Mouse (Mus musculus) lung, embryonic 15.5 days (tissue): ENCODE measurements at regions not wholly inside any gene's neighbourhood (a gene's known extent, or its start where the extent isn't known, plus 50 kb on each side); places are given as distances from the start of the nearest gene placed in this dataset.

Source experiments
- ATAC-seq: fragments of 200-750 bp; cut with Nextera tagmentation; 2 replicates; pipeline ENCODE4 v1.8.0; 2017; ENCODE audit warnings: moderate number of reproducible peaks, borderline replicate concordance; ENCODE audit not compliant: low FRiP score, low TSS enrichment; ENCODE audit errors: extremely low read depth
- H3K27ac ChIP-seq: fragments of 300-500 bp; sonication (generic); 2 replicates; pipeline ENCODE4 v1.5.1; 2015; ENCODE audit warnings: moderate library complexity, mild to moderate bottlenecking, inconsistent platforms
- H3K27me3 ChIP-seq: fragments of 300-500 bp; sonication (generic); 2 replicates; pipeline ENCODE4 v1.6.1; 2015; ENCODE audit warnings: inconsistent platforms
- H3K36me3 ChIP-seq: fragments of 300-500 bp; sonication (generic); 2 replicates; pipeline ENCODE4 v1.6.1; 2015; ENCODE audit warnings: inconsistent platforms
- H3K4me1 ChIP-seq: fragments of 300-500 bp; sonication (generic); 2 replicates; pipeline ENCODE4 v1.6.1; 2015; ENCODE audit warnings: inconsistent platforms
- H3K4me2 ChIP-seq: fragments of 300-500 bp; sonication (generic); 2 replicates; pipeline ENCODE4 v1.6.1; 2015; ENCODE audit warnings: inconsistent platforms, mild to moderate bottlenecking, moderate library complexity
- H3K4me3 ChIP-seq: fragments of 300-500 bp; sonication (generic); 2 replicates; pipeline ENCODE4 v1.5.1; 2015; ENCODE audit warnings: mild to moderate bottlenecking, inconsistent platforms
- H3K9ac ChIP-seq: fragments of 300-500 bp; sonication (generic); 2 replicates; pipeline ENCODE4 v1.6.1; 2015; ENCODE audit warnings: inconsistent platforms
- H3K9me3 ChIP-seq: fragments of 300-500 bp; sonication (generic); 2 replicates; pipeline ENCODE4 v1.6.1; 2016; ENCODE audit warnings: inconsistent platforms
- WGBS: fragments of 180-500 bp; shearing (Covaris S2); methylation state at CpG from one replicate; pipeline ENCODE4 v1.1.7; 2015; 5-methylcytosine and 5-hydroxymethylcytosine counted together

DNA sequence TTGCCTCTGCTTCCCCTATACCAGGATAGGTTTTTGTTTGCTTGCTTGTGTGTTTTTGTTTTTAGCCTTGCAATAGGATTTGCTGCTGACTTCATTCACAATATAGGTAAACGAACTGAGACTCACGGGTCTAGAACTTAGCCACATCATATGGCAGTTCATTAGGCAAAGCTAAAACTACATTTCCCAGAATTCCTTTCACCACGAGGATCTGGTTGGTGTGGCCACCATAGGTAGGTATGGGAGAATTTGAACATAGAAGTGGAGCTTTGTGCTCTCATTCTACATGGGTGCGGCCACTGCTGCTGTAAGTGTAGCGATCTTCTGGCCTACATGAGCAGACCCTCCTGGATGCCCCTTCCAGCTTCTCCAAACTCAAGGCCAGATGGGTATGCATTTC, 108.8 kb downstream of the 3100002H09Rik start:
- ATAC-seq: no peak

DNA sequence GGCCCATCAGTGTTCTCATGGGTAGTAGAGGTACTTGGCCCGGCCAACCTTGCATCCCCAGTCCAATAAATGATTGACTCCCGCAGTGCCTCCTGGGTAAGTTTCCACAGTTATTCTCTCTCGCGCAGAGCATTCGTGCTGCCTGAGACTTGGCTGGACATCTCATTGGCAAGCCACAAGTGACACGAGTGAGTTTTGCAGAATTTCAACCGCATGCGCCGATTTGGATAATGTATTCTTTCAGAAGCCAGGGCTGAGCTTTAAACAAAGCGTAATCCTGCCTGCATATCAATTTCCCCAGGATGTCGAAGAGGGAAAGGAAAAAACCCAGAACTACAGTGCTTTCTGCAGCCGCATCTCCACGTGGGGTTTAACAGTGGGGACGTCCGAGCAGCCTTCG, 112.6 kb downstream of the 3100002H09Rik start:
- 55% methylated on average over 16 of the region's 16 CpGs for WGBS
- Histone ChIP-seq H3K4me3 (no peak overlapping the region), H3K36me3 (no peaks in the 10 kb centered on the region), H3K9me3 (no peaks in the 10 kb centered on the region), H3K4me2 (no peak overlapping the region), H3K4me1 (no peaks in the 10 kb centered on the region), H3K27ac (no peak overlapping the region), H3K27me3 (peaks cover 13% of the 10 kb centered on the region; the same call in 1 of the 2 replicates), H3K9ac (no peak overlapping the region)
- no peak for ATAC-seq

More for the DNA sequence above, 108.8 kb downstream of the 3100002H09Rik start:
- H3K4me2 ChIP-seq: no peak overlapping the region
- no peak overlapping the region for H3K27ac ChIP-seq
- no peaks in the 10 kb centered on the region for H3K9me3 ChIP-seq
- no peaks in the 10 kb centered on the region for H3K4me1 ChIP-seq
- 74% methylated on average over 5 of the region's 5 CpGs for WGBS
- no peaks in the 10 kb centered on the region for H3K36me3 ChIP-seq
- H3K27me3 ChIP-seq: peaks cover 7% of the 10 kb centered on the region; the same call in 1 of the 2 replicates
- no peak overlapping the region for H3K9ac ChIP-seq
- H3K4me3 ChIP-seq: no peak overlapping the region

GRCm38 (mm10) chr4:124485941-124486581, 124.5 kb downstream of the 3100002H09Rik start:
- Histone ChIP-seq H3K4me1 (0 out of 2 replicates have a peak, but pooled peaks cover 6% of the 10 kb centered on the region), H3K4me2 (no peak overlapping the region), H3K36me3 (no peaks in the 10 kb centered on the region), H3K9ac (no peak overlapping the region), H3K27me3 (peaks cover 55% of the 10 kb centered on the region), H3K4me3 (no peak overlapping the region), H3K27ac (no peak overlapping the region), H3K9me3 (no peaks in the 10 kb centered on the region)
- ATAC-seq: no peak
- WGBS: 12% methylated on average over 12 of the region's 12 CpGs

DNA sequence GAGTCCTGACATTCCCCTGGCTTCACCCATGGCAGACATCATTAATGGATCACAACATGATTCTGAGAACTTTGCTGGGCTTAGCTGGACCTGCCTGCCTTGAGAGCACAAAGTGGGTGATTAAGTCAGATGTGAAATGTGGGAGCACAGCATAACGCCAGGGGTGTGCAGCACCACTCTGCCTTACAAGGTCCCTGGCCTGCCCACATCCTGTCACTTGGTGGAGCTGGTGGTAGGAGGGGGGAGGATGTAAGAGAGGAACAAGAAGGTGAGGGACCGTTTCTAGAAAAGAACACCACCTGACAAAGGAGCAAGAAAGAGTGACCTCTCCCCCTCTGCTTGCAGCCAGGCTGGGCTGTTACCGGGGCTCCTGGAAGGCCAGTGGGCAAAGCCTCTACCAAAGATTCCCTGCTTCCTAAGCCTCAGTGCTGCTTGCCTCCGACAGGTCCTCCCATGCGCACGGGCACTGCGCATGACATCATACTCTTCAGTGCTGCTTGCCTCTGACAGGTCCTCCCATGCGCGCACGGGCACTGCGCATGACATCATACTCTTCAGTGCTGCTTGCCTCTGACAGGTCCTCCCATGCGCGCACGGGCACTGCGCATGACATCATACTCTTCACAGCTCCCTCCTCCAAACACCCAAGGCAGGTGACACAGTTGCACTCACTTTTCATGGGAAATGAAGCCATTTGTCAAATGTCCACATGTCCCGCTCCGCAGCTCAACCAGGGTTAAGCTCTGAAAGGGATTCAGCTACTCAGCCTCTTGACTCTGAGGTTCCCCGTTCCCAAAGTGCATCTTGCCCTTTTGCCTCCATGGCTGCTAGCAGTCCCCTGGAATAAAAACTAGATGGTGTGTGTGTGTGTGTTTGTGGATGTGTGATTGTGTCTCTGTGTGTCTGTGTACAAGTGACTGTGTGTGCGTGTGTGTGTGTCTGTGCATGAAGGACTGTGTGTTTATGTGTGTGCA, 125.7 kb downstream of the 3100002H09Rik start:
- Histone ChIP-seq H3K4me2 (no peak overlapping the region), H3K27me3 (peaks cover 63% of the 10 kb centered on the region), H3K4me3 (no peak overlapping the region), H3K9ac (no peak overlapping the region), H3K9me3 (no peaks in the 10 kb centered on the region), H3K27ac (no peak overlapping the region), H3K36me3 (no peaks in the 10 kb centered on the region), H3K4me1 (0 out of 2 replicates have a peak, but pooled peaks cover 6% of the 10 kb centered on the region)
- ATAC-seq: no peak
- 36% methylated on average over 19 of the region's 19 CpGs for WGBS

GRCm38 (mm10) chr4:124477870-124478301, 132.7 kb downstream of the 3100002H09Rik start:
- no peak for ATAC-seq
- Histone ChIP-seq H3K4me2 (0 out of 2 replicates have a peak overlapping the region, but pooled peaks have one; percentile 21), H3K9me3 (no peaks in the 10 kb centered on the region), H3K36me3 (no peaks in the 10 kb centered on the region), H3K27me3 (peaks cover 69% of the 10 kb centered on the region), H3K27ac (no peak overlapping the region), H3K4me1 (peaks cover 11% of the 10 kb centered on the region; the same call in 1 of the 2 replicates), H3K4me3 (no peak overlapping the region), H3K9ac (no peak overlapping the region)
- WGBS: 2% methylated on average over 22 of the region's 22 CpGs

DNA sequence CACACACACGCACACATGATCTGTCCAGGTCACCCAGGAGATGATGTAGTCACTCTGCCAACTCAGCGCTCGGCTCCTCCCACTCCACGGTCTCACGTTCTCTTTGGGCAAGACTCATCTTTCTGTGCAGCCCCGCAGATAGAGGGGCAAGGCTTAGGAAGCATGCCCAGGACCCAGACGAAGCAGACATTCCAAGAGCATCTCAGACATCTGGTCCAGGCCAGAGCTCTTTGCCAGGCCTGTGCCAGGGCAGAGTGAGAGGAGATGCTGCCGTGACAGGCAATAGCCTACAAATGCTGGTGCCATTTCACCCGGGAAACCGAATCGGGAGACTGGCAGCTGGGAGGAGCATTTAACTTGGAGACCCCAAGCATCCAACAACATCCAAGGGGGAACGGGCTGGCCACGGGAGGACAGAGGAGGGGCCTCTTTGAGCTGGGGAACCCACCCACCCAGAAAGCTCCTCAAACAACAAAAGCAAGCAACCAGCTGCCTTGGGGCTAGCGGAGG, 133.2 kb downstream of the 3100002H09Rik start:
- H3K9me3 ChIP-seq: no peaks in the 10 kb centered on the region
- 18% methylated on average over 14 of the region's 14 CpGs for WGBS
- H3K4me3 ChIP-seq: no peak overlapping the region
- H3K36me3 ChIP-seq: no peaks in the 10 kb centered on the region
- no peak overlapping the region for H3K9ac ChIP-seq
- H3K27me3 ChIP-seq: peaks cover 69% of the 10 kb centered on the region
- peaks cover 11% of the 10 kb centered on the region; the same call in 1 of the 2 replicates for H3K4me1 ChIP-seq
- ATAC-seq: peak; percentile 27; the same call in 1 of the 2 replicates
- no peak overlapping the region for H3K27ac ChIP-seq
- 0 out of 2 replicates have a peak overlapping the region, but pooled peaks have one; percentile 21 for H3K4me2 ChIP-seq

DNA sequence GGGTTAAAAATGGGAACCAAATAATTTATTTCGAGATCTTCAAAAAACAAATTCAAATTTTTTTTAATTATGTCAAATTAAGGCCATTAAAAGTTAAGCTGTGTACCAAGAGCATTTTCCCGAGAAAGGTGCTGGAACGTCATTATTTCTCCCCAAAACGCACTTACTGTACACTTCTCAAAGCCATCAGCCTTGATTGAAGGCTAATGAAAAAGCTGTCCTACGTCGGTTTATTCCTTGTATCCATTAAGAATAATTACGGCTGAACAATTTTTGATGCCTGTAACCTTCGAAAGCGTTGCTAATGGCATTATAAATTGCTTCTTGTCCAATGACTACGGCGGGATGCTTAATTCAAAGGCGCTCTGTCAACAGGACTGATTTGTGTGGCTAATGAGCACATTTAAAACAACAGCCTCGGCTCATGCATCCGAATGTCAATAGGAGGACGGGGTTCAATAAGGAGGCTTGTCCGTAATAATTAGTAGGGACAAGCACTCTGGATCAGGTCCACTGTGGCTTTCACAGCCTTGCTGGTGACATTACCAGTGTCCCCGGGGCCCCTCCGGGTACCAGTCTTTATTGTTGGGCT, 145.3 kb downstream of the 3100002H09Rik start:
- 85% methylated on average over 18 of the region's 18 CpGs for WGBS
- ATAC-seq: no peak
- Histone ChIP-seq H3K9ac (no peak overlapping the region), H3K9me3 (no peaks in the 10 kb centered on the region), H3K4me2 (no peak overlapping the region), H3K4me3 (no peak overlapping the region), H3K36me3 (no peaks in the 10 kb centered on the region), H3K27me3 (no peaks in the 10 kb centered on the region), H3K27ac (no peak overlapping the region), H3K4me1 (no peaks in the 10 kb centered on the region)

- Histone ChIP-seq H3K9me3 (no peaks in the 10 kb centered on the region), H3K4me2 (no peak overlapping the region), H3K27me3 (no peaks in the 10 kb centered on the region; the same call in 1 of the 2 replicates), H3K4me1 (no peaks in the 10 kb centered on the region), H3K4me3 (no peak overlapping the region), H3K9ac (no peak overlapping the region), H3K36me3 (no peaks in the 10 kb centered on the region), H3K27ac (no peak overlapping the region)
- 40% methylated on average over 14 of the region's 14 CpGs for WGBS
- ATAC-seq: no peak
Measured at GRCm38 (mm10) chr4:124455511-124456338, 154.9 kb downstream of the 3100002H09Rik start.

DNA sequence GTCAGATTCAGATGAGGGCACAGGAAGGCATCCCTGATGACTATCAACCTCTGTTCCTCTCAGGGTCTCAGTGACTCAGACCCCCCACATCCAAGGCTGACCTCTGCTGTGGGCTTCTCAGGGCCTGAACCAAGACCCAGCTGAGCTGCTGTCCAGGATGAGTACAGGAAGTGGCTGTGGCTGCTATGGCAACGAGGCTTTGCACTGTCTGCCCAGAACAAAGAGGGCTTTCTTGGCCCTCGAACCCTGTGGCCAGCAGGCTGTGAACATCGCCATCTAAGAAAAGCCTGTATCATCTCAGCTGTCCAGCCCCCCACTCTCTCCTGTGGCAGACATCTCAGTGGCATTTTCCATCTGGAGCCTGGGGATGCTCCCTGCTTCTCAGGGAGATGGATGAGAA, 159.5 kb downstream of the 3100002H09Rik start:
- H3K9ac ChIP-seq: no peak overlapping the region
- H3K36me3 ChIP-seq: no peaks in the 10 kb centered on the region
- no peak for ATAC-seq
- H3K27ac ChIP-seq: no peak overlapping the region
- H3K4me3 ChIP-seq: no peak overlapping the region
- peaks cover 5% of the 10 kb centered on the region; the same call in 1 of the 2 replicates for H3K4me1 ChIP-seq
- WGBS: 24% methylated on average over 3 of the region's 3 CpGs
- H3K9me3 ChIP-seq: no peaks in the 10 kb centered on the region
- H3K27me3 ChIP-seq: no peaks in the 10 kb centered on the region
- H3K4me2 ChIP-seq: no peak overlapping the region

DNA sequence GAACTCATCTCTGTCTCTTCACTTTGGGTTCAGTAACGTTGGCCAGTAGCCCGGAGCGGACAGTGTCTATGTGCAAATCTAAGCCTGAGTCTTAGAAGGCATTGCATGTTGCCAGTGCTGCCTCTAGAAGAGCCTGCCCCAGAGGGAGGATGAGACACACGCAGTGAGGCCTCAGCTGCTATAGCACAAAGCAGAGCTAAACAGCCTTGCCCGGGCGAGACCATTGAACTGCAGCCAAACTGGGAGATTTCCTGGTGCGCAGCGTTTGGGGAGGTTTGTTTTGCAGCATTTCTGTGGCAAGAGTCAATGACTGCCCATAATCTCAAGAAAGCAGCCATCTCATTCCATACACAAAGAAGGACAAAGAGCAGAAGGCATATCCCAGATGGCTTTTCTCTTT, 164.0 kb downstream of the 3100002H09Rik start:
- H3K4me3 ChIP-seq: no peak overlapping the region
- peak; percentile 47; the same call in 1 of the 2 replicates for ATAC-seq
- peak overlapping the region; percentile 29; the same call in 1 of the 2 replicates for H3K27ac ChIP-seq
- H3K4me1 ChIP-seq: peaks cover 7% of the 10 kb centered on the region; the same call in 1 of the 2 replicates
- 52% methylated on average over 8 of the region's 8 CpGs for WGBS
- no peak overlapping the region for H3K9ac ChIP-seq
- H3K9me3 ChIP-seq: no peaks in the 10 kb centered on the region
- H3K36me3 ChIP-seq: no peaks in the 10 kb centered on the region
- H3K27me3 ChIP-seq: peaks cover 43% of the 10 kb centered on the region
- no peak overlapping the region for H3K4me2 ChIP-seq
